Mouse (Mus musculus) stomach, embryonic 14.5 days (tissue): ENCODE data around the gene Dusp8. TPM values are rescaled to one million over a fixed set of nuclear protein-coding genes. Genes with fewer than 3 reads are reported as not detected.

Experiments used
- ATAC-seq: fragments of 200-750 bp; cut with Nextera tagmentation; 2 replicates; pipeline ENCODE4 v1.8.0; 2017; ENCODE audit warnings: low read depth, moderate TSS enrichment; ENCODE audit not compliant: insufficient number of reproducible peaks, insufficient read depth, low FRiP score
- H3K27ac ChIP-seq: fragments of 300-500 bp; sonication (generic); 2 replicates; pipeline ENCODE4 v1.5.1; 2014; ENCODE audit warnings: mild to moderate bottlenecking, low read length, moderate library complexity, mixed read lengths
- H3K27me3 ChIP-seq: fragments of 300-500 bp; sonication (generic); 2 replicates; pipeline ENCODE4 v1.6.1; 2014; ENCODE audit warnings: low read length, control low read depth, mixed read lengths; ENCODE audit not compliant: control insufficient read depth, insufficient read depth
- H3K36me3 ChIP-seq: fragments of 300-500 bp; sonication (generic); 2 replicates; pipeline ENCODE4 v1.6.1; 2014; ENCODE audit warnings: mild to moderate bottlenecking, control low read depth, low read length, moderate library complexity, mixed read lengths; ENCODE audit not compliant: control insufficient read depth, insufficient read depth
- H3K4me1 ChIP-seq: fragments of 300-500 bp; sonication (generic); 2 replicates; pipeline ENCODE4 v1.6.1; 2014; ENCODE audit warnings: low read length, control low read depth, mixed read lengths; ENCODE audit not compliant: control insufficient read depth, insufficient read depth
- H3K4me2 ChIP-seq: fragments of 300-500 bp; sonication (generic); replicated peaks from 2 replicates; pipeline ENCODE4 v1.6.1; 2014; ENCODE audit warnings: low read depth, low read length, control low read depth
- H3K4me3 ChIP-seq: fragments of 300-500 bp; sonication (generic); 2 replicates; pipeline ENCODE4 v1.5.1; 2014; ENCODE audit warnings: low read depth, low read length, control low read depth
- H3K9ac ChIP-seq: fragments of 300-500 bp; sonication (generic); replicated peaks from 2 replicates; pipeline ENCODE4 v1.6.1; 2014; ENCODE audit warnings: low read depth, mild to moderate bottlenecking, control low read depth, low read length, moderate library complexity, mixed read lengths
- H3K9me3 ChIP-seq: fragments of 300-500 bp; sonication (generic); 2 replicates; pipeline ENCODE4 v1.6.1; 2016; ENCODE audit warnings: low read depth, low read length, control low read depth; ENCODE audit not compliant: control insufficient read depth
- WGBS: fragments of 180-500 bp; shearing (Covaris S2); extraction: QIAGEN DNeasy Blood & Tissue Kit; methylation state at CpG from one replicate; pipeline ENCODE4 v1.1.7; 2014; 5-methylcytosine and 5-hydroxymethylcytosine counted together
- polyA plus RNA-seq: library from polyadenylated mRNA; unstranded; fragments of >200 nt; fragmentation: Nextera tagmentation; extraction: Ambion mirVana; gene quantifications from 2 replicates; pipeline ENCODE4 v1.2.1, GENCODE M21; 2014

The Dusp8 gene
- polyA plus RNA-seq, 1 experiment from 2014 or later: 5.2 TPM

DNA sequence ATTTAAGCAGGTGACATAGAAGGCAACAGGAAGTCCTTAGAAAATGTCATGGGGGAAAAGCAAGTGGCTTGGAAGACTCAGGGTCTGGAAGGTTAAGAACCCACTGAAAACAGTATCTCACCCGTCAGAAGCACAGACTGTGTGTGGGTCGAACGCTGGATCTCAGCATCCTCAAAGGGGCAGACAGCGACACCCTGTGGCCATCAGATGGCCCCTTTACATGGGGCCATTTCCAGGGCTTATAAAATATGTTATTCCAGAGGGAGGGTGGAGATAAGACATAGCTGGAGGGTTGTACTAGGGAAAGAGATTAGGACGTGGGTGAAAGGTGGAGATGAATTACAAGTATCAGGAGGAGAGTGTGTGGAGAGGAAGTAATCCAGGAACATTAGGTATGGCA lies 24.0 kb upstream of the Dusp8 start:
- no peak overlapping the region for H3K4me2 ChIP-seq
- H3K27ac ChIP-seq: no peak overlapping the region
- 11% methylated on average over 5 of the region's 5 CpGs for WGBS
- H3K4me3 ChIP-seq: no peak overlapping the region
- H3K4me1 ChIP-seq: no peaks in the 10 kb centered on the region
- no peaks in the 10 kb centered on the region for H3K36me3 ChIP-seq
- no peak for ATAC-seq
- H3K27me3 ChIP-seq: no peaks in the 10 kb centered on the region
- no peak overlapping the region for H3K9ac ChIP-seq
- no peaks in the 10 kb centered on the region for H3K9me3 ChIP-seq

- Histone ChIP-seq H3K4me2 (no peak overlapping the region), H3K9ac (no peak overlapping the region), H3K27ac (no peak overlapping the region), H3K36me3 (no peaks in the 10 kb centered on the region), H3K4me1 (no peaks in the 10 kb centered on the region), H3K27me3 (no peaks in the 10 kb centered on the region), H3K4me3 (no peak overlapping the region), H3K9me3 (no peaks in the 10 kb centered on the region)
- ATAC-seq: no peak
- 53% methylated on average over 5 of the region's 5 CpGs for WGBS
Observed at GRCm38 (mm10) chr7:142104747-142105146, 9.1 kb upstream of the Dusp8 start.

DNA sequence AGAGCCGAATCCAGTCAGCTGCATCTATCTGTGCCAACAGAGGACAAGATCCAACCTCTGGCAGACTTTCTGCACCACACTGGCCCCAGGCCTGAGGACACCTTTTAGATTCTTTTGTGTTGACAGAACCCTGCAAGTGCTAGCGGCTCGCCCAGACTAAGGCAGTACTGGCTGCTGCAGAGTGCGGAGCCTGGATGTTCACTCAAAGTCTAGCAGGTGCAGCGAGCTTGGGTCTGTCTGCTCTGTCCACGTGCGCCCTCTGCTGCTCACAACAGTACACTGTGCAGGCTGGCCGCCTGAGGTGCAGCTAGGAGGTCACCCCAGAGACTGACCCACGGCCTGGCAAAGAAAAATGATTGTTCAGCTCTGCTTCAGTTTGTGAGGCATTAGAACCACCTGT lies 2.1 kb upstream of the Dusp8 start:
- H3K27me3 ChIP-seq: peaks cover 32% of the 10 kb centered on the region
- H3K4me1 ChIP-seq: peaks cover 5% of the 10 kb centered on the region; the same call in 1 of the 2 replicates
- 0 out of 2 replicates have a peak, but pooled peaks have one; percentile 43 for ATAC-seq
- H3K27ac ChIP-seq: no peak overlapping the region
- no peaks in the 10 kb centered on the region for H3K9me3 ChIP-seq
- no peak overlapping the region for H3K9ac ChIP-seq
- no peak overlapping the region for H3K4me2 ChIP-seq
- 12% methylated on average over 9 of the region's 9 CpGs for WGBS
- no peak overlapping the region for H3K4me3 ChIP-seq
- H3K36me3 ChIP-seq: no peaks in the 10 kb centered on the region

DNA sequence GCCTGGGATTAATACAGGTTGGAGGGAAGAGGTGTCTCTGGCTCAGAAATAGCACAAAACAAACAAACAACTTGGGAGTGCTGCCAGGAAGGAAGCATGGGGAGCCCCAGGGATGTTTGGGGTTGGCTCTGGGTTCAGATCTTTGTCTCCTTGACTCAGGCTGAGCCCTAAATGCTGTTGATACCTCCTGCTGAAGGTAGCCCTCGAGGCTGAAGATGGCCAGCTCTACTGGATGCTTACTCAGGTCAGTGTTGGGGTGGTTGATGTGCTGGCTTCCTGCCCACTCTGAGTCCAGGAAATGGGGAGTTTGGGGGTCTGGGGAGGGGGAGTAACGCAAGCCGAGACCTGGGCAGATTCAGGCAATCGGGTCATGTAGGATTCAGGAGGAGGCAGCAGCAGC lies 1.1 kb upstream of the Dusp8 start:
- Histone ChIP-seq H3K4me2 (no peak overlapping the region), H3K27me3 (peaks cover 33% of the 10 kb centered on the region), H3K36me3 (no peaks in the 10 kb centered on the region), H3K9me3 (no peaks in the 10 kb centered on the region), H3K4me3 (no peak overlapping the region), H3K4me1 (peaks cover 5% of the 10 kb centered on the region; the same call in 1 of the 2 replicates), H3K9ac (no peak overlapping the region), H3K27ac (no peak overlapping the region)
- no peak for ATAC-seq
- 67% methylated on average over 4 of the region's 4 CpGs for WGBS

- under 1% methylated on average over 89 of the region's 89 CpGs for WGBS
- no peak; the same call in none of the 2 replicates for ATAC-seq
- Histone ChIP-seq H3K9ac (peak overlapping the region; percentile 52), H3K4me1 (peaks cover 5% of the 10 kb centered on the region; the same call in 1 of the 2 replicates), H3K9me3 (no peaks in the 10 kb centered on the region), H3K27me3 (peaks cover 33% of the 10 kb centered on the region), H3K4me3 (peak overlapping the region; percentile 50), H3K27ac (no peak overlapping the region), H3K36me3 (no peaks in the 10 kb centered on the region), H3K4me2 (peak overlapping the region; percentile 97)
Observed at GRCm38 (mm10) chr7:142094301-142095143, 1.1 kb downstream of the Dusp8 start.

DNA sequence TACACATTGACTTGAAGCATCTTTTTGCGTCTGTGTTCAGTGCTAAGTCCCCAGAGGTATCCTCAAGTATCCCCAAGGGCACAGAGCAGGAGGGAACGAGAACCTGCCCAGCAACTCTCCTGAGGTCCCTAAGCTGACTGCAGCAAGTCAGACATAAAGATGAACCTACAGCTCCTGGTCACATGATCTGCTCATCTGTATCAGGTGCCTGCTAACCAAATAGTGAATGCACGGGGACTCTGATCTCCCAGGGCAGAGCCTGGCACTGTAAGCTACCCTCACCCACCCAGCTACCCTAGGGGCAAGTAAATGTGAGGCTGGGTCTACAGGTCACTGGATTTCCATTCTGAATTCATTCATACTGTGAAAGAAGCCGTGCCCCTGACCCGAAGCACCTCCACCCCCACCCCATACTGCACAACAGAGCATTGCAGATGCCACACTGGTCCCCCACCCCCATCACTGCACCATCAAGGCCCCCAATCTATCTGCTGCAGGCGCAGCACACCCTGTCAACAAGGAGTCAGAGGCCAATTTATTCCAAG lies 1.9 kb downstream of the Dusp8 start:
- Histone ChIP-seq H3K4me1 (peaks cover 8% of the 10 kb centered on the region; the same call in 1 of the 2 replicates), H3K36me3 (no peaks in the 10 kb centered on the region), H3K4me3 (peak overlapping the region; percentile 50), H3K27ac (no peak overlapping the region), H3K9me3 (no peaks in the 10 kb centered on the region), H3K4me2 (peak overlapping the region; percentile 97), H3K27me3 (peaks cover 33% of the 10 kb centered on the region), H3K9ac (no peak overlapping the region)
- WGBS: 39% methylated on average over 6 of the region's 6 CpGs
- no peak for ATAC-seq

- Histone ChIP-seq H3K36me3 (no peaks in the 10 kb centered on the region), H3K4me3 (no peak overlapping the region), H3K9ac (no peak overlapping the region), H3K4me1 (peaks cover 12% of the 10 kb centered on the region; the same call in 1 of the 2 replicates), H3K4me2 (no peak overlapping the region), H3K9me3 (no peaks in the 10 kb centered on the region), H3K27ac (no peak overlapping the region), H3K27me3 (peaks cover 33% of the 10 kb centered on the region)
- 48% methylated on average over 1 of the region's 1 CpGs for WGBS
- no peak for ATAC-seq
Observed at GRCm38 (mm10) chr7:142092991-142093390, 2.7 kb downstream of the Dusp8 start.

- H3K4me3 ChIP-seq: no peak overlapping the region
- peaks cover 12% of the 10 kb centered on the region; the same call in 1 of the 2 replicates for H3K4me1 ChIP-seq
- ATAC-seq: no peak
- H3K27me3 ChIP-seq: peaks cover 27% of the 10 kb centered on the region
- no peak overlapping the region for H3K4me2 ChIP-seq
- H3K36me3 ChIP-seq: no peaks in the 10 kb centered on the region
- H3K9ac ChIP-seq: no peak overlapping the region
- no peak overlapping the region for H3K27ac ChIP-seq
- 12% methylated on average over 4 of the region's 4 CpGs for WGBS
- no peaks in the 10 kb centered on the region for H3K9me3 ChIP-seq
Observed at GRCm38 (mm10) chr7:142091848-142092247, 3.8 kb downstream of the Dusp8 start.
